Mouse (Mus musculus) thymus, adult 2 months (tissue): Measurements from ENCODE around the gene Polr1a. TPM values are rescaled to one million over a fixed set of nuclear protein-coding genes. Genes with fewer than 3 reads are reported as not detected.
"Not testable (repeated sequence)": the region's sequence is repeated elsewhere in the genome, so short reads cannot be mapped to it uniquely, and the experiment has no call there.

Experiments used
- DNase-seq: peaks from one replicate; pipeline ENCODE4 v3.0.0; 2021
- H3K27ac ChIP-seq: fragments of 200-500 bp; 2 replicates; pipeline ENCODE4 v1.5.1; 2012; ENCODE audit warnings: low read length, control low read depth; ENCODE audit not compliant: control insufficient read depth, insufficient read depth
- H3K27me3 ChIP-seq: fragments of 200-500 bp; 2 replicates; pipeline ENCODE4 v1.6.1; 2012; ENCODE audit warnings: mild to moderate bottlenecking, low read length, moderate library complexity, mixed read lengths; ENCODE audit not compliant: control insufficient read depth, insufficient read depth
- H3K36me3 ChIP-seq: fragments of 200-500 bp; 2 replicates; pipeline ENCODE4 v1.6.1; 2012; ENCODE audit warnings: mild to moderate bottlenecking, low read length, moderate library complexity; ENCODE audit not compliant: control insufficient read depth, insufficient read depth
- H3K4me1 ChIP-seq: fragments of 200-500 bp; replicated peaks from 2 replicates; pipeline ENCODE4 v1.6.1; 2012; ENCODE audit warnings: low read length; ENCODE audit not compliant: control insufficient read depth, insufficient read depth
- H3K4me3 ChIP-seq: fragments of 200-500 bp; 2 replicates; pipeline ENCODE4 v1.5.1; 2012; ENCODE audit warnings: mild to moderate bottlenecking, low read length, control low read depth, moderate library complexity; ENCODE audit not compliant: control insufficient read depth, insufficient read depth
- CTCF ChIP-seq: fragments of 200-500 bp; IDR thresholded peaks from 2 replicates; pipeline ENCODE4 v1.5.1; 2012; ENCODE audit warnings: mild to moderate bottlenecking, control low read depth, low read length, moderate library complexity, borderline replicate concordance; ENCODE audit not compliant: control insufficient read depth, poor library complexity, insufficient read depth; ENCODE audit errors: extremely low read depth
- POLR2A ChIP-seq: fragments of 200-500 bp; IDR thresholded peaks from 2 replicates; pipeline ENCODE4 v1.6.1; 2012; ENCODE audit warnings: mild to moderate bottlenecking, low read length, control low read depth, moderate library complexity; ENCODE audit not compliant: control insufficient read depth, poor library complexity, insufficient read depth; ENCODE audit errors: extremely low read depth
- WGBS: fragments of 180-500 bp; shearing (Covaris S2); methylation state at CpG from one replicate; pipeline ENCODE4 v1.1.7; 2018; 5-methylcytosine and 5-hydroxymethylcytosine counted together
- polyA plus RNA-seq: library from polyadenylated mRNA; depleted of rRNA; stranded (reverse); fragments of >200 nt; gene quantifications from 2 replicates; pipeline ENCODE4 v1.2.3, GENCODE M21; 2012

Polr1a gene
- polyA plus RNA-seq, 1 experiment = 17.3 TPM

- H3K27me3 ChIP-seq = no peaks in the 10 kb centered on the region
- peaks cover 5% of the 10 kb centered on the region for H3K4me1 ChIP-seq
- H3K27ac ChIP-seq = no peak overlapping the region
- WGBS = 24% methylated on average over 10 of the region's 10 CpGs
- peaks cover 16% of the 10 kb centered on the region for H3K36me3 ChIP-seq
- no peak for TF ChIP-seq CTCF
- no peak for TF ChIP-seq POLR2A
- no peak overlapping the region for H3K4me3 ChIP-seq
- DNase-seq = no peak
Observed at GRCm38 (mm10) chr6:71909384-71909783, 531 bp downstream of the Polr1a start.

DNA sequence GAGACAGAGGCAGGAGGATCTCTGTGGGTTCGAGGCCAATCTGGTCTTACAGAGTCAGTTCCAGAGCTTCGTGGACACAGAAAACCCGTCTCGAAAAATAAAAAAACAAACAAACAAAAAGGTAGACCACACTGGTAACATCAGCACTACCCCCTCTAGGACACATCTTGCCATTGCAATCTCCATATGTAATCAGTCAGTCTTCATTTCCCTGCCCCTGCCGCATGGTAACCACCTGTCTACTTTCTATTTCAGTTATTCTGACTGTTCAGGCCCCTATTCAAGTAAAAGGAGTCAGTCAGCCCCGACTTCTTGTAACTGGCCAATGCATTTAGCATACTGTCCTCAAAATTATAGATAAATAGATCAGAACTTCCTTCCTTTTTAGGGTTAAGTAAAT is 987 bp downstream of the Polr1a start:
- H3K4me1 ChIP-seq = peaks cover 5% of the 10 kb centered on the region
- peak; percentile 3 for DNase-seq
- WGBS = 57% methylated on average over 6 of the region's 6 CpGs
- H3K4me3 ChIP-seq = no peak overlapping the region
- H3K36me3 ChIP-seq = peaks cover 12% of the 10 kb centered on the region
- no peak overlapping the region for H3K27ac ChIP-seq
- H3K27me3 ChIP-seq = no peaks in the 10 kb centered on the region
- TF ChIP-seq CTCF = no peak
- no peak for TF ChIP-seq POLR2A

- no peak for TF ChIP-seq CTCF
- no peak for TF ChIP-seq POLR2A
- WGBS = 90% methylated on average over 5 of the region's 5 CpGs
- no peak for DNase-seq
Observed at GRCm38 (mm10) chr6:71911686-71912450, 3.0 kb downstream of the Polr1a start.

GRCm38 (mm10) chr6:71920752-71921151 is 11.9 kb downstream of the Polr1a start:
- H3K27ac ChIP-seq = peak overlapping the region; percentile 69; the same call in 1 of the 2 replicates
- H3K4me1 ChIP-seq = peaks cover 8% of the 10 kb centered on the region
- WGBS = 76% methylated on average over 7 of the region's 7 CpGs
- H3K36me3 ChIP-seq = peaks cover 16% of the 10 kb centered on the region
- no peak overlapping the region for H3K4me3 ChIP-seq
- TF ChIP-seq POLR2A (no peak), CTCF (no peak)
- no peak for DNase-seq
- H3K27me3 ChIP-seq = no peaks in the 10 kb centered on the region

More at GRCm38 (mm10) chr6:71911686-71912450, 3.0 kb downstream of the Polr1a start:
- Histone ChIP-seq H3K27ac (no peak overlapping the region), H3K4me1 (peaks cover 5% of the 10 kb centered on the region), H3K27me3 (no peaks in the 10 kb centered on the region), H3K4me3 (no peak overlapping the region), H3K36me3 (0 out of 2 replicates have a peak, but pooled peaks cover 4% of the 10 kb centered on the region)

- peaks cover 13% of the 10 kb centered on the region for H3K36me3 ChIP-seq
- not testable (repeated sequence) for H3K27ac ChIP-seq, H3K27me3 ChIP-seq, H3K4me3 ChIP-seq, DNase-seq, H3K4me1 ChIP-seq
- 69% methylated on average over 5 of the region's 5 CpGs for WGBS
Observed at GRCm38 (mm10) chr6:71925233-71925632, 16.4 kb downstream of the Polr1a start.

DNA sequence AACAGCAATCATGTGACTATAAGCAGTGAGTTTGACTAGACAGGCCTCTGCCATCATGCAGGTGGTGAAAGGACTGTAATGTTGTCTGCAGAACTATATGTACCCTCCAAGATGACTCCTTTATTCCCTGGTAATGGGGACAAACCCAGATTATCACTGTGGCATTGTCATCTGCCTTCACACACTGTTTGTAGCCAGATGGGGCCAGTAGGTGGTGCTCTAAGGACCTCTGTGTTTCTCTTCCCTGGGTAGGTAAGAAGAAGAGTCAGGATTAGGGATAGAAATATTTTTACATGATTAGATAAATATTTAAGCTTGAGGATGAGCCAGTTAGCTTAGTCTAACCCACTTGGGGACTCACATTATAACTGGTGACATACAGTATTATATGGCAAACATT is 19.1 kb downstream of the Polr1a start:
- Histone ChIP-seq H3K27me3 (no peaks in the 10 kb centered on the region), H3K4me1 (no peaks in the 10 kb centered on the region), H3K4me3 (no peak overlapping the region), H3K36me3 (peaks cover 13% of the 10 kb centered on the region), H3K27ac (no peak overlapping the region)
- TF ChIP-seq CTCF (no peak), POLR2A (no peak)
- peak; percentile 25 for DNase-seq

DNA sequence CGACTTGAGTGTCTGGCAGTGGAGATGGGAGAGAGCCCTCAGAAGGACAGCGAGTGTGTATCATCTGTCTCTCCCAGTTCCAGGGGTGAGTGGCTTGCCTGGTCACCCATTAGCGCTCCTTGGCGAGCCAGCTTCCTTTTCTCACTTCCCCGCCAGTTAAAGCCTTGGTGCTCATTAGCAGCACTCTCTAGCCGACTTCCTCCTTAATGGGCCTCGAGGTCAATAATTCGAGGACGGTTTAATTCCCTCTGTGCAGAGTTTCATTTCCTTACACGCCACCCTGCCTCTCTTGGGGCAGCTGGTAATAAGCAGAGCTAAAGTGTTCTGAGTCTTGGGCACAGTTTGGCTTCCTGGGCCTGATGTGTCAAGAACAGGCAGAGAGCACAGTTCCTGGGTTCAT is 21.2 kb downstream of the Polr1a start:
- Histone ChIP-seq H3K4me3 (no peak overlapping the region), H3K27ac (no peak overlapping the region), H3K4me1 (no peaks in the 10 kb centered on the region), H3K36me3 (peaks cover 9% of the 10 kb centered on the region), H3K27me3 (no peaks in the 10 kb centered on the region)
- TF ChIP-seq POLR2A = no peak
- TF ChIP-seq CTCF = no peak
- DNase-seq = no peak
- 84% methylated on average over 10 of the region's 10 CpGs for WGBS
